In genomic region chr2:117210416-117211085, GRCm38 (mm10) we compare ENCODE assay signal across 8 mouse cellular contexts. TPM values are rescaled to one million over a fixed set of nuclear protein-coding genes. Genes with fewer than 3 reads are reported as not detected.
DNase-seq lines count a peak whose midpoint lies in the region; ATAC-seq lines count a peak whose summit lies in the region.

No protein-coding gene starts in this region.

- H3K4me2 ChIP-seq in hindbrain, embryonic 14.5 days (replicated peaks): peak overlapping the region; percentile 21
- peak overlapping the region; percentile 35 for H3K4me2 ChIP-seq in neural tube, embryonic 12.5 days (replicated peaks)

- no peaks in the 10 kb centered on the region for H3K36me3 ChIP-seq in forebrain, embryonic 10.5 days (replicated peaks)
- H3K36me3 ChIP-seq in hindbrain, embryonic 14.5 days (replicated peaks; ENCODE audit: control insufficient read depth, insufficient read depth): no peaks in the 10 kb centered on the region
- H3K36me3 ChIP-seq in neural tube, embryonic 12.5 days: no peaks in the 10 kb centered on the region

- intact Hi-C loops in gastrocnemius, postnatal 36 days (cut with DNase I): no loop called here

- no peak overlapping the region; the same call in 1 of the 2 replicates for H3K9ac ChIP-seq in hindbrain, embryonic 14.5 days
- H3K9ac ChIP-seq in neural tube, embryonic 12.5 days: no peak overlapping the region

- WGBS in forebrain, embryonic 10.5 days: 3% methylated on average over 6 of the region's 6 CpGs
- 4% methylated on average over 6 of the region's 6 CpGs for WGBS in hindbrain, embryonic 14.5 days
- 5% methylated on average over 6 of the region's 6 CpGs for WGBS in neural tube, embryonic 12.5 days

- peaks cover 28% of the 10 kb centered on the region for H3K4me1 ChIP-seq in forebrain, embryonic 10.5 days
- H3K4me1 ChIP-seq in hindbrain, embryonic 14.5 days (replicated peaks; ENCODE audit: control insufficient read depth, insufficient read depth, low read length): peaks cover 7% of the 10 kb centered on the region
- H3K4me1 ChIP-seq in neural tube, embryonic 12.5 days: peaks cover 9% of the 10 kb centered on the region

- H3K9me3 ChIP-seq in forebrain, embryonic 10.5 days: no peaks in the 10 kb centered on the region; the same call in 1 of the 2 replicates
- no peaks in the 10 kb centered on the region for H3K9me3 ChIP-seq in hindbrain, embryonic 14.5 days (ENCODE audit: control insufficient read depth, low read length)
- H3K9me3 ChIP-seq in neural tube, embryonic 12.5 days: no peaks in the 10 kb centered on the region

- ATAC-seq in cerebellum, adult (ENCODE audit: insufficient number of reproducible peaks, low FRiP score, low TSS enrichment): 0 out of 2 replicates have a peak, but pooled peaks have one; percentile 45
- peak; percentile 94 for ATAC-seq in hindbrain, embryonic 14.5 days (ENCODE audit: low FRiP score)
- ATAC-seq in neural tube, embryonic 12.5 days (ENCODE audit: low FRiP score, low read depth): peak; percentile 99

- no peak for DNase-seq in cerebellum, adult 8-10 months
- peak; percentile 64 for DNase-seq in forebrain, embryonic 10.5 days (ENCODE audit: extremely low spot score, low spot score)
- DNase-seq in hindbrain, embryonic 14.5 days (ENCODE audit: low spot score): no peak
- DNase-seq in liver: peak; percentile 35
- DNase-seq in right cerebral cortex, postnatal 4 days: no peak
- no peak for DNase-seq in gastrocnemius, postnatal 36 days

- H3K27ac ChIP-seq in forebrain, embryonic 10.5 days: peak overlapping the region; percentile 76
- no peak overlapping the region for H3K27ac ChIP-seq in hindbrain, embryonic 14.5 days
- no peak overlapping the region for H3K27ac ChIP-seq in neural tube, embryonic 12.5 days

- H3K4me3 ChIP-seq in forebrain, embryonic 10.5 days: peak overlapping the region; percentile 37
- H3K4me3 ChIP-seq in hindbrain, embryonic 14.5 days (replicated peaks; ENCODE audit: low read length): no peak overlapping the region
- no peak overlapping the region for H3K4me3 ChIP-seq in neural tube, embryonic 12.5 days

- no peaks in the 10 kb centered on the region for H3K27me3 ChIP-seq in forebrain, embryonic 10.5 days (ENCODE audit: poor library complexity, severe bottlenecking)
- no peaks in the 10 kb centered on the region for H3K27me3 ChIP-seq in hindbrain, embryonic 14.5 days (ENCODE audit: control insufficient read depth, insufficient read depth, low read length)
- H3K27me3 ChIP-seq in neural tube, embryonic 12.5 days (replicated peaks): no peaks in the 10 kb centered on the region

RNA-seq across cellular contexts. Expression of gene Fam98b, which starts 39.0 kb away (rescaled TPM):
- polyA plus RNA-seq in forebrain, embryonic 10.5 days (2016; fragmentation: Nextera tagmentation; extraction: Ambion mirVana): 24.6 and 26.1 TPM in 2 replicates
- 7.9 and 8.8 TPM in 2 replicates for polyA plus RNA-seq in hindbrain, embryonic 14.5 days (2014; fragmentation: Nextera tagmentation; extraction: Ambion mirVana)
- polyA plus RNA-seq in neural tube, embryonic 12.5 days (2016; fragmentation: Nextera tagmentation; extraction: Ambion mirVana): 14.8 and 18.6 TPM in 2 replicates
- total RNA-seq in gastrocnemius, postnatal 36 days (2021): 10 to 100 TPM; 16.1 to 18.4 TPM

Comparison
In these comparisons a context has a peak if more than half of its experiments do, and no peak if none do; other contexts are left out.
1. ATAC-seq: peak in every context shown above with its lines; median percentile 99 in neural tube, embryonic 12.5 days; 94 in hindbrain, embryonic 14.5 days; 45 in cerebellum, adult.
2. DNase-seq: peak in forebrain, embryonic 10.5 days (single experiment) and liver (single experiment); none in cerebellum, adult 8-10 months (single experiment), hindbrain, embryonic 14.5 days (single experiment), right cerebral cortex, postnatal 4 days (single experiment) and gastrocnemius, postnatal 36 days (0 of 2).